In genomic region chr9:119483554-119484353, GRCm38 (mm10) we compare ENCODE assay signal across 9 mouse cellular contexts. TPM values are rescaled to one million over a fixed set of nuclear protein-coding genes. Genes with fewer than 3 reads are reported as not detected.
DNase-seq lines count a peak whose midpoint lies in the region; ATAC-seq lines count a peak whose summit lies in the region.
"Had no signal": no experiment of that assay in that cellular context is flagged by ENCODE, and none has a peak within 500 bp of the region (broad histone marks: within the 10 kb centered on the region; RNA-seq: fewer than 3 reads in every experiment).

No protein-coding gene starts in this region.

- ATAC-seq in kidney, embryonic 16.5 days (ENCODE audit: low FRiP score, low TSS enrichment), result peak; percentile 55; the same call in 1 of the 2 replicates

- no peak overlapping the region for H3K9ac ChIP-seq in kidney, embryonic 16.5 days (replicated peaks; ENCODE audit: low read length)
- H3K9ac ChIP-seq: lung, embryonic 15.5 days had no signal

- H3K9me3 ChIP-seq in kidney, embryonic 16.5 days (ENCODE audit: low read length), result no peaks in the 10 kb centered on the region
- H3K9me3 ChIP-seq: lung, embryonic 15.5 days had no signal

- peaks cover 5% of the 10 kb centered on the region; the same call in 1 of the 2 replicates for H3K4me1 ChIP-seq in kidney, embryonic 16.5 days (ENCODE audit: insufficient read depth, low read length)

- H3K27me3 ChIP-seq in kidney, embryonic 16.5 days (ENCODE audit: insufficient read depth, low read length), result no peaks in the 10 kb centered on the region
- H3K27me3 ChIP-seq: lung, embryonic 15.5 days had no signal

- no peak overlapping the region for H3K4me2 ChIP-seq in kidney, embryonic 16.5 days (replicated peaks; ENCODE audit: low read depth, low read length)
- H3K4me2 ChIP-seq: lung, embryonic 15.5 days had no signal

- 32% methylated on average over 23 of the region's 23 CpGs for WGBS in kidney, embryonic 16.5 days

- no peak overlapping the region for H3K27ac ChIP-seq in kidney, embryonic 16.5 days (ENCODE audit: low read length)
- H3K27ac ChIP-seq: lung, embryonic 15.5 days had no signal

- H3K36me3 ChIP-seq in kidney, embryonic 16.5 days (ENCODE audit: insufficient read depth, low read length), result no peaks in the 10 kb centered on the region
- H3K36me3 ChIP-seq: lung, embryonic 15.5 days had no signal

- H3K4me3 ChIP-seq in kidney, embryonic 16.5 days (ENCODE audit: low read length), result no peak overlapping the region
- H3K4me3 ChIP-seq: lung, embryonic 15.5 days had no signal

- intact Hi-C loops in left cerebral cortex, postnatal 36 days (cut with DNase I), result no loop called here

- DNase-seq in heart, adult 11 months, result peak; percentile 98
- no peak for DNase-seq in heart, adult 8-10 months (ENCODE audit: low spot score)
- DNase-seq in adrenal gland, postnatal 14 days, result peak; percentile 56
- peak; percentile 79 for DNase-seq in gastrocnemius, postnatal 25 days
- no peak for DNase-seq in embryo, embryonic 9.5 days (ENCODE audit: extremely low spot score)
- DNase-seq in left cerebral cortex, postnatal 36 days (ENCODE audit: low spot score in 2 of 2), result no peak
- no peak for DNase-seq in layer of hippocampus, adult 9-10 months (ENCODE audit: low spot score)

RNA-seq across cellular contexts. Expression of gene Exog, which starts 39.0 kb away (rescaled TPM):
- total RNA-seq in heart, adult 8-10 months (2022), result 1 to 10 TPM; 2.4 to 3.3 (median 2.8) TPM
- total RNA-seq in adrenal gland, postnatal 14 days (2021), result 4.2 and 4.5 TPM in 2 replicates
- 1 to 10 TPM; 1.4 to 1.7 TPM for total RNA-seq in gastrocnemius, postnatal 25 days (2021)
- polyA plus RNA-seq in kidney, embryonic 16.5 days (2015; fragmentation: Nextera tagmentation; extraction: Ambion mirVana), result 24.8 and 27.9 TPM in 2 replicates
- total RNA-seq in left cerebral cortex, postnatal 36 days (2021), result 10 to 100 TPM; 24.1 to 24.7 TPM

Comparison
In these comparisons a context has a peak if more than half of its experiments do, and no peak if none do; other contexts are left out.
1. DNase-seq: peak in heart, adult 11 months (single experiment), adrenal gland, postnatal 14 days (single experiment) and gastrocnemius, postnatal 25 days (single experiment); none in heart, adult 8-10 months (single experiment), embryo, embryonic 9.5 days (single experiment), left cerebral cortex, postnatal 36 days (0 of 2) and layer of hippocampus, adult 9-10 months (single experiment).